ENCODE assay signal across 9 mouse cellular contexts in the genomic region with DNA sequence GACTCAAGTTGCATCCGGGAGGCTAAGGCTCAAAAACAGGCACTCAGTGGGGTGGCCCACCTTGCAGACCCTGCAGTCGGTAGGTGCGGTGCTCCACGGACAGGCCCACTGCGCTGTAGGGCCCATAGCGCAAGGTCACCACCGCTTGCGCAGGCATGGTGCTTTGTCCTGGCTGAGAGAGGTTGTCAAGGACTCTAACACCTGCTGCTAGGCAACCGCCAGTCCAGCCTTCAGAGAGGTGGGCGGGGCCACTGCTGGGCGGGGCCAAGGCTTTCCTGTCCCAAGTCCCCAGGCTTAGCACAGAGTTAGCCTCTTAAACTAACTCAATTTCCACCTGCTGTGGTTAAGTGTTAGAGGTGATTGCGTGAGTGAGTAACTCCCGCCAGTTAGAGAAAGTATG. TPM values are rescaled to one million over a fixed set of nuclear protein-coding genes. Genes with fewer than 3 reads are reported as not detected.
DNase-seq lines count a peak whose midpoint lies in the region; ATAC-seq and TF ChIP-seq lines count a peak whose summit lies in the region.
"Had no signal": no experiment of that assay in that cellular context is flagged by ENCODE, and none has a peak within 500 bp of the region (broad histone marks: within the 10 kb centered on the region; RNA-seq: fewer than 3 reads in every experiment).

A gene (minus strand): TSS at position 196 of the 400 bp plus-strand sequence.

- no peak for TF ChIP-seq EP300 in CH12.LX (IDR thresholded peaks at IDR 0.05; ENCODE audit: low read length)

- no peak within 1 kb of the TSS for H3K4me3 ChIP-seq in CH12.LX (replicated peaks in 1 of 3; ENCODE audit: low read depth in 2 of 3, low read length in 2 of 3, poor library complexity in 1 of 3)
- no peak within 1 kb of the TSS for H3K4me3 ChIP-seq in heart, embryonic 12.5 days
- no peak within 1 kb of the TSS for H3K4me3 ChIP-seq in kidney, embryonic 15.5 days (replicated peaks)
- H3K4me3 ChIP-seq in stomach, embryonic 15.5 days (replicated peaks): no peak within 1 kb of the TSS
- H3K4me3 ChIP-seq in layer of hippocampus, adult 2 months: no peak within 1 kb of the TSS

- no peak within 1 kb of the TSS for H3K4me2 ChIP-seq in CH12.LX (ENCODE audit: insufficient read depth, low read depth, poor library complexity, severe bottlenecking)
- H3K4me2 ChIP-seq in heart, embryonic 12.5 days: no peak within 1 kb of the TSS
- H3K4me2 ChIP-seq in kidney, embryonic 15.5 days: peak within 1 kb of the TSS; percentile 36
- no peak within 1 kb of the TSS for H3K4me2 ChIP-seq in stomach, embryonic 15.5 days

- peaks cover 12% of the 10 kb centered on the region for H3K27me3 ChIP-seq in CH12.LX (replicated peaks)
- peaks cover 31% of the 10 kb centered on the region for H3K27me3 ChIP-seq in heart, embryonic 12.5 days (replicated peaks)
- 0 out of 2 replicates have a peak, but pooled peaks cover 5% of the 10 kb centered on the region for H3K27me3 ChIP-seq in kidney, embryonic 15.5 days
- H3K27me3 ChIP-seq in stomach, embryonic 15.5 days (replicated peaks): no peaks in the 10 kb centered on the region

- no peak for TF ChIP-seq RAD21 in CH12.LX (IDR thresholded peaks at IDR 0.05; ENCODE audit: low read depth, low read length)

- no peak within 1 kb of the TSS for H3K27ac ChIP-seq in CH12.LX (ENCODE audit: insufficient read depth, low read depth)
- H3K27ac ChIP-seq in heart, embryonic 12.5 days (ENCODE audit: poor library complexity, severe bottlenecking): no peak within 1 kb of the TSS
- no peak within 1 kb of the TSS for H3K27ac ChIP-seq in kidney, embryonic 15.5 days
- H3K27ac ChIP-seq in stomach, embryonic 15.5 days: no peak within 1 kb of the TSS
- H3K27ac ChIP-seq in layer of hippocampus, adult 2 months: no peak within 1 kb of the TSS

- ATAC-seq in heart, embryonic 12.5 days (ENCODE audit: insufficient number of reproducible peaks, low FRiP score): peak; percentile 77; the same call in 1 of the 2 replicates
- peak; percentile 91 for ATAC-seq in kidney, embryonic 15.5 days (replicated peaks; ENCODE audit: low FRiP score)
- ATAC-seq in stomach, embryonic 15.5 days (ENCODE audit: insufficient read depth, low FRiP score, low read depth): peak; percentile 89

- in situ Hi-C loops in CH12.LX (cut with MboI; ENCODE audit: low pct_ligation_motif_present, low pct_unique_long_range_greater_than_20kb, low sequenced_read_pairs): no loop called here

- no peak within 1 kb of the TSS for H3K9ac ChIP-seq in CH12.LX (ENCODE audit: insufficient read depth, low read depth)
- no peak within 1 kb of the TSS for H3K9ac ChIP-seq in heart, embryonic 12.5 days
- H3K9ac ChIP-seq in kidney, embryonic 15.5 days: no peak within 1 kb of the TSS
- H3K9ac ChIP-seq in stomach, embryonic 15.5 days: no peak within 1 kb of the TSS

- H3K79me2 ChIP-seq in CH12.LX (replicated peaks; ENCODE audit: control insufficient read depth, extremely low read depth, insufficient read depth, poor library complexity, severe bottlenecking): no peaks in the 10 kb centered on the region

- peaks cover 4% of the 10 kb centered on the region for H3K9me3 ChIP-seq in CH12.LX (replicated peaks; ENCODE audit: low read length)
- no peaks in the 10 kb centered on the region for H3K9me3 ChIP-seq in heart, embryonic 12.5 days (replicated peaks)
- no peaks in the 10 kb centered on the region for H3K9me3 ChIP-seq in kidney, embryonic 15.5 days (replicated peaks)
- H3K9me3 ChIP-seq in stomach, embryonic 15.5 days: no peaks in the 10 kb centered on the region

- no peaks in the 10 kb centered on the region for H3K36me3 ChIP-seq in CH12.LX (replicated peaks in 1 of 2; ENCODE audit: control insufficient read depth in 1 of 2, insufficient read depth in 1 of 2, low read length in 1 of 2)
- H3K36me3 ChIP-seq in heart, embryonic 12.5 days: no peaks in the 10 kb centered on the region
- no peaks in the 10 kb centered on the region for H3K36me3 ChIP-seq in kidney, embryonic 15.5 days
- no peaks in the 10 kb centered on the region for H3K36me3 ChIP-seq in stomach, embryonic 15.5 days

- no peak for TF ChIP-seq CTCF in CH12.LX (conservative IDR thresholded peaks at IDR 0.05 in 1 of 2, IDR thresholded peaks at IDR 0.05 in 1 of 2; ENCODE audit: low read depth in 2 of 2, low read length in 2 of 2)
- TF ChIP-seq CTCF in layer of hippocampus, adult 2 months (conservative IDR thresholded peaks at IDR 0.05): no peak

- no peak for TF ChIP-seq POLR2A in CH12.LX (IDR thresholded peaks at IDR 0.05; ENCODE audit: low read depth, low read length)

- dilution Hi-C loops in CH12.LX (cut with MboI; ENCODE audit: extremely low pct_ligation_motif_present, extremely low pct_unique_long_range_greater_than_20kb, low sequenced_read_pairs): no loop called here

- H3K4me1 ChIP-seq in CH12.LX (ENCODE audit: control insufficient read depth in 1 of 2, insufficient read depth in 2 of 2): no peaks in the 10 kb centered on the region
- H3K4me1 ChIP-seq in heart, embryonic 12.5 days (replicated peaks): no peaks in the 10 kb centered on the region
- H3K4me1 ChIP-seq in kidney, embryonic 15.5 days: peaks cover 6% of the 10 kb centered on the region; the same call in 1 of the 2 replicates
- H3K4me1 ChIP-seq in stomach, embryonic 15.5 days: no peaks in the 10 kb centered on the region

- peak; percentile 55 for DNase-seq in CH12.LX (ENCODE audit: extremely low read depth)
- peak; percentile 13 for DNase-seq in c-Kit-positive CD71-positive TER-119-negative erythroid progenitor cells, embryonic 14.5 days (ENCODE audit: low read depth)
- DNase-seq in lung, postnatal 25 days (ENCODE audit: low spot score): peak; percentile 50
- DNase-seq in layer of hippocampus, adult 2 months (ENCODE audit: low spot score in 2 of 2): no peak
- DNase-seq in right cerebral cortex, postnatal 4 days: no peak

- 4% methylated on average over 13 of the region's 13 CpGs for WGBS in heart, embryonic 12.5 days
- 2% methylated on average over 13 of the region's 13 CpGs for WGBS in kidney, embryonic 15.5 days
- 4% methylated on average over 13 of the region's 13 CpGs for WGBS in stomach, embryonic 15.5 days

TF ChIP-seq in CH12.LX, 34 proteins besides CTCF, POLR2A, EP300 and RAD21:
- TF ChIP-seq ZKSCAN1 (IDR thresholded peaks at IDR 0.05; ENCODE audit: borderline replicate concordance, low read depth, low read length) (no peak), SIN3A (IDR thresholded peaks at IDR 0.05; ENCODE audit: low read length) (no peak), ELF1 (IDR thresholded peaks at IDR 0.05; ENCODE audit: low read depth, low read length) (no peak), NRF1 (IDR thresholded peaks at IDR 0.05; ENCODE audit: low read depth, low read length) (no peak), HCFC1 (IDR thresholded peaks at IDR 0.05; ENCODE audit: low read depth, low read length) (no peak), UBTF (IDR thresholded peaks at IDR 0.05; ENCODE audit: low read depth, low read length) (no peak), POLR2AphosphoS2 (IDR thresholded peaks at IDR 0.05; ENCODE audit: low read depth, low read length) (no peak), MXI1 (IDR thresholded peaks at IDR 0.05; ENCODE audit: low read depth, low read length) (no peak)

RNA-seq across cellular contexts. Expression of the gene that starts here (rescaled TPM):
- total RNA-seq in CH12.LX (2012; rRNA removed) (not detected in 2 replicates), CH12.LX (2014; rRNA removed) (not detected in 2 replicates)
- not detected in 2 replicates for polyA plus RNA-seq in CH12.LX (2012; ENCODE audit: insufficient read length, low read depth)
- polyA plus RNA-seq in heart, embryonic 12.5 days (2016; fragmentation: Nextera tagmentation; extraction: Ambion mirVana): not detected in 2 replicates
- not detected in 2 replicates for polyA plus RNA-seq in kidney, embryonic 15.5 days (2015; fragmentation: Nextera tagmentation; extraction: Ambion mirVana)
- polyA plus RNA-seq in stomach, embryonic 15.5 days (2015; fragmentation: Nextera tagmentation; extraction: Ambion mirVana): 0.15 TPM in 1 of 2 replicates, not detected in the other
- total RNA-seq in layer of hippocampus, adult 2 months (2021): under 1 TPM in 1 of 2 experiments, not detected in 1; 0.61 TPM
- polyA plus RNA-seq: small intestine, adult 2 months had no signal

Comparison
In these comparisons a context has a peak if more than half of its experiments do, and no peak if none do; other contexts are left out.
1. Peak in DNase-seq in CH12.LX; RNA of the gene not detected or under 1 TPM.
2. Peak in ATAC-seq in heart, embryonic 12.5 days; RNA of the gene not detected or under 1 TPM.
3. Peak in ATAC-seq and H3K4me2 ChIP-seq in kidney, embryonic 15.5 days; RNA of the gene not detected or under 1 TPM.
4. Peak in ATAC-seq in stomach, embryonic 15.5 days; RNA of the gene not detected or under 1 TPM.
5. DNase-seq: peak in c-Kit-positive CD71-positive TER-119-negative erythroid progenitor cells, embryonic 14.5 days (single experiment) and lung, postnatal 25 days (single experiment); none in layer of hippocampus, adult 2 months (0 of 2) and right cerebral cortex, postnatal 4 days (single experiment).
6. Peak in every context shown above with its lines, with median percentiles within 50 percentile points of each other: ATAC-seq.